Mouse (Mus musculus): ENCODE results near the gene Lsr. TPM values are rescaled to one million over a fixed set of nuclear protein-coding genes. Genes with fewer than 3 reads are reported as not detected.
"Not testable (repeated sequence)": the region's sequence is repeated elsewhere in the genome, so short reads cannot be mapped to it uniquely, and the experiment has no call there.

Lsr gene
- polyA plus RNA-seq, 1 experiment from 2014 or later = 89.1 TPM

GRCm38 (mm10) chr7:30952441-30953265 is 20.6 kb downstream of the Lsr start:
- Histone ChIP-seq H3K27ac (no peak overlapping the region), H3K4me3 (no peak overlapping the region)

GRCm38 (mm10) chr7:30949902-30950301 is 23.4 kb downstream of the Lsr start:
- not testable (repeated sequence) for H3K27ac ChIP-seq; H3K9ac ChIP-seq; H3K27me3 ChIP-seq; H3K4me1 ChIP-seq; H3K4me2 ChIP-seq; ATAC-seq (ENCODE audit: borderline replicate concordance, extremely low read depth, low FRiP score, low TSS enrichment); H3K4me3 ChIP-seq; H3K9me3 ChIP-seq
- peaks cover 56% of the 10 kb centered on the region for H3K36me3 ChIP-seq
- 78% methylated on average over 3 of the region's 3 CpGs for WGBS

More at GRCm38 (mm10) chr7:30952441-30953265, 20.6 kb downstream of the Lsr start:
- ATAC-seq (ENCODE audit: borderline replicate concordance, extremely low read depth, low FRiP score, low TSS enrichment) = no peak
- Histone ChIP-seq H3K36me3 (peaks cover 55% of the 10 kb centered on the region), H3K4me2 (no peak overlapping the region), H3K4me1 (peaks cover 9% of the 10 kb centered on the region), H3K27me3 (no peaks in the 10 kb centered on the region), H3K9ac (no peak overlapping the region), H3K9me3 (no peaks in the 10 kb centered on the region)
- WGBS = 90% methylated on average over 16 of the region's 16 CpGs

DNA sequence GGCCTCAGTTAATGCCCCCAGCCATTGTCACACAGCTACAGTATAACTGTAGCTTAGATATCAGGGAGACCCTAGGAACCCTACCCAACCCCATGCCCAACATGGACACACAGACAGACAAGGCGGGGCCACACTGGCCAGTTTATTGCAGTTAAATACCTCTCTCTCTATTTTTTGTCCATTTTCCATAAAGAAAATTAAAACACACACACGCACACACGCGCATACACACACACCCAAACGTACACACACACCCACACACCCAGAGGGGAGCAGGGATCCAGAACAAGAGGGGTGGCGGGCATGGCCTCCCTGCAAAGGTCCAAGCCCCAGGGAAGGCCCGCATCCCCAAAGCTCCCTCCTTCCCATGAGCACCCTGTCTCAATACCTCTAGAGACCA is 27.4 kb downstream of the Lsr start:
- WGBS = 93% methylated on average over 7 of the region's 7 CpGs
- Histone ChIP-seq H3K27me3 (no peaks in the 10 kb centered on the region), H3K9ac (no peak overlapping the region), H3K4me3 (no peak overlapping the region), H3K36me3 (peaks cover 21% of the 10 kb centered on the region), H3K4me1 (no peaks in the 10 kb centered on the region), H3K27ac (no peak overlapping the region), H3K9me3 (no peaks in the 10 kb centered on the region), H3K4me2 (no peak overlapping the region)
- 0 out of 2 replicates have a peak, but pooled peaks have one; percentile 16 for ATAC-seq (ENCODE audit: borderline replicate concordance, extremely low read depth, low FRiP score, low TSS enrichment)

DNA sequence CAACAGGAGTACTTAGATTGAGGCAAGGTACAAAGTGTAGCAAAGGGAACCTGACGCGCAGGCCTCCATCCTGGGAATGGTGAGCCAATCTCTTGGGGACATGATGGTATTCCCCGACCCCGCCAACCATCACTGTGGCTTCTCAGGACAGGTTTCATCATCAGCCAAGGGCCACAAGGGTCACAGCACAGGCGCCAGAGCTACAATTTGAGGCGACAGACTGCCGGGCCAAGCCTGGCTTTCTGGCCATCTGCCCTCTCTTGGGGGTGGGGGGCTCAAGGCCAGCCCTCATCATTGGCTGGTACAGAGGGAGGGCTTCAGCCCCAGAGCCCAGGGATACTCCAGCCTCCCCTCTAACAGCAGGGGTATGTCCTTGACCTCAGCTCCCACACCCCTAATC is 27.8 kb downstream of the Lsr start:
- not testable (repeated sequence) for H3K27me3 ChIP-seq, H3K27ac ChIP-seq, H3K4me3 ChIP-seq, H3K9me3 ChIP-seq, H3K9ac ChIP-seq, H3K4me2 ChIP-seq, H3K4me1 ChIP-seq
- peaks cover 18% of the 10 kb centered on the region for H3K36me3 ChIP-seq
- 0 out of 2 replicates have a peak, but pooled peaks have one; percentile 36 for ATAC-seq (ENCODE audit: borderline replicate concordance, extremely low read depth, low FRiP score, low TSS enrichment)
- 79% methylated on average over 7 of the region's 7 CpGs for WGBS

- H3K4me2 ChIP-seq; H3K9me3 ChIP-seq; H3K4me3 ChIP-seq; H3K9ac ChIP-seq; H3K27ac ChIP-seq; H3K27me3 ChIP-seq; ATAC-seq (ENCODE audit: borderline replicate concordance, extremely low read depth, low FRiP score, low TSS enrichment); H3K4me1 ChIP-seq: not testable (repeated sequence)
- WGBS = 58% methylated on average over 2 of the region's 2 CpGs
- peaks cover 12% of the 10 kb centered on the region for H3K36me3 ChIP-seq
Measured at GRCm38 (mm10) chr7:30944706-30945105, 28.6 kb downstream of the Lsr start.

GRCm38 (mm10) chr7:30943909-30944635 is 29.2 kb downstream of the Lsr start, which contains the start of gene Hamp:
Hamp (minus strand) TSS chr7:30944032.
- Histone ChIP-seq H3K27ac (no peak within 1 kb of the TSS), H3K4me2 (no peak within 1 kb of the TSS), H3K4me3 (no peak within 1 kb of the TSS), H3K9ac (no peak within 1 kb of the TSS), H3K9me3 (no peaks in the 10 kb centered on the region), H3K4me1 (no peaks in the 10 kb centered on the region), H3K36me3 (peaks cover 6% of the 10 kb centered on the region), H3K27me3 (no peaks in the 10 kb centered on the region)
- ATAC-seq (ENCODE audit: borderline replicate concordance, extremely low read depth, low FRiP score, low TSS enrichment) = no peak
- 57% methylated on average over 9 of the region's 9 CpGs for WGBS

- H3K36me3 ChIP-seq; H3K27me3 ChIP-seq; H3K4me1 ChIP-seq; H3K9ac ChIP-seq; H3K9me3 ChIP-seq; H3K4me2 ChIP-seq; H3K27ac ChIP-seq; ATAC-seq (ENCODE audit: borderline replicate concordance, extremely low read depth, low FRiP score, low TSS enrichment); H3K4me3 ChIP-seq: not testable (repeated sequence)
- 40% methylated on average over 3 of the region's 3 CpGs for WGBS
Measured at GRCm38 (mm10) chr7:30942365-30942764, 30.9 kb downstream of the Lsr start.

DNA sequence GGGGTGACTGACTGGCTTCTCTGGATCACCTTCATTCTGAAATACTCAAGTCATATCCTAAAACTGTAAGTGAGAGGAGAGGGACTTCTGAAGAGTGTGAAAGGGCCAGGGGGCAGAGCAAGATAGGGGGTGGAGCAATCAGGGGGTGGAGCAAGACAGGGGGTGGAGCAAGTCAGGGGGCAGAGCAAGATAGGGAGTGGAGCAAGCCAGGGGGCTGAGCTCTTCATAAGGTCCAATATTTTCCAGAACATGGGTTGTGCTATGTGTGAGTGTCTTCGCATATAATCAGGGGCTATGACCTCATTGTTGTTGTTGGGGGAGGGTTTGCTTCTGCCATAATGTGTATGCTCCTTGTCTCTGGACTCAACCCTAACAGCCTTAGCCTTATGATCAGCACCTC is 33.2 kb downstream of the Lsr start:
- not testable (repeated sequence) for H3K27me3 ChIP-seq; H3K36me3 ChIP-seq; H3K4me3 ChIP-seq; H3K27ac ChIP-seq; H3K4me2 ChIP-seq; ATAC-seq (ENCODE audit: borderline replicate concordance, extremely low read depth, low FRiP score, low TSS enrichment); H3K9ac ChIP-seq; H3K4me1 ChIP-seq; H3K9me3 ChIP-seq
- 85% methylated on average over 1 of the region's 1 CpGs for WGBS

GRCm38 (mm10) chr7:30935422-30936099 is 37.7 kb downstream of the Lsr start:
- H3K4me1 ChIP-seq; H3K9me3 ChIP-seq; H3K4me2 ChIP-seq; H3K27me3 ChIP-seq; H3K4me3 ChIP-seq; H3K9ac ChIP-seq; H3K27ac ChIP-seq; H3K36me3 ChIP-seq; ATAC-seq (ENCODE audit: borderline replicate concordance, extremely low read depth, low FRiP score, low TSS enrichment): not testable (repeated sequence)
- WGBS = 65% methylated on average over 6 of the region's 6 CpGs

DNA sequence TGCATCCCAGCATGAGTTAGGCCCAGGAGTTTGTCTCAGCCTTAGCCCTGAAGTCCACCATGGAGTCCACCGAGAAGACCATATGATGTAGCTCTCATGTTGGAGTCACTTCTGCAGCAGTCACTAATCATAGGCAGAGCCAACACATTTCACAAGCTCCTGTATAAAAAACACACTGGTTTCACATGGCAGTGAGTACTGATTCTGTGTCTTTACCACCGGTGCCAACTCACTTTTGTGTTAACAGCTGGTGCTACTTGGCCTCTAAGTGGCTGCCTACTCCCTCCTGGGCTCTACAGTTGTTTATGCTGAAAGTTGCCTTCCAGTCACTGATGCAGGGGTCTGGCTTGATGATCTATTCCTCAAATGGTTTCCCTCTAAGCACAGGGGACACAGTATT is 48.7 kb downstream of the Lsr start, which contains the start of gene Hamp2:
Hamp2 (minus strand) TSS at position 101 of the 400 bp plus-strand sequence.
- H3K4me2 ChIP-seq; H3K4me1 ChIP-seq; H3K4me3 ChIP-seq; H3K27me3 ChIP-seq; H3K27ac ChIP-seq; ATAC-seq (ENCODE audit: borderline replicate concordance, extremely low read depth, low FRiP score, low TSS enrichment); H3K36me3 ChIP-seq; H3K9me3 ChIP-seq; H3K9ac ChIP-seq: not testable (repeated sequence)
- WGBS = 73% methylated on average over 2 of the region's 2 CpGs

- 45% methylated on average over 3 of the region's 3 CpGs for WGBS
- H3K9me3 ChIP-seq = no peaks in the 10 kb centered on the region
- ATAC-seq (ENCODE audit: borderline replicate concordance, extremely low read depth, low FRiP score, low TSS enrichment) = no peak
Measured at GRCm38 (mm10) chr7:30924071-30924470, 49.2 kb downstream of the Lsr start.

GRCm38 (mm10) chr7:30922490-30922889 is 50.8 kb downstream of the Lsr start:
- H3K9me3 ChIP-seq; H3K9ac ChIP-seq; H3K4me1 ChIP-seq; H3K27ac ChIP-seq; H3K4me2 ChIP-seq; H3K4me3 ChIP-seq; H3K27me3 ChIP-seq; H3K36me3 ChIP-seq; ATAC-seq (ENCODE audit: borderline replicate concordance, extremely low read depth, low FRiP score, low TSS enrichment): not testable (repeated sequence)
- 40% methylated on average over 3 of the region's 3 CpGs for WGBS

More at GRCm38 (mm10) chr7:30924071-30924470, 49.2 kb downstream of the Lsr start:
- Histone ChIP-seq H3K27ac (no peak overlapping the region), H3K9ac (no peak overlapping the region), H3K4me3 (no peak overlapping the region), H3K27me3 (no peaks in the 10 kb centered on the region), H3K36me3 (no peaks in the 10 kb centered on the region), H3K4me1 (no peaks in the 10 kb centered on the region), H3K4me2 (no peak overlapping the region)

Measured in lung, embryonic 15.5 days (tissue).